Mouse (Mus musculus) duodenum, adult 2 months (tissue): ENCODE data around the gene Gadd45b. TPM values are rescaled to one million over a fixed set of nuclear protein-coding genes. Genes with fewer than 3 reads are reported as not detected.

Experiments used
- polyA plus RNA-seq: library from polyadenylated mRNA; depleted of rRNA; stranded (reverse); fragments of >200 nt; gene quantifications from 2 replicates; pipeline ENCODE4 v1.2.3, GENCODE M21; 2012; ENCODE audit warnings: low replicate concordance; rRNA removed

The Gadd45b gene
- polyA plus RNA-seq: 14.8 and 34.1 TPM in 2 replicates

DNA sequence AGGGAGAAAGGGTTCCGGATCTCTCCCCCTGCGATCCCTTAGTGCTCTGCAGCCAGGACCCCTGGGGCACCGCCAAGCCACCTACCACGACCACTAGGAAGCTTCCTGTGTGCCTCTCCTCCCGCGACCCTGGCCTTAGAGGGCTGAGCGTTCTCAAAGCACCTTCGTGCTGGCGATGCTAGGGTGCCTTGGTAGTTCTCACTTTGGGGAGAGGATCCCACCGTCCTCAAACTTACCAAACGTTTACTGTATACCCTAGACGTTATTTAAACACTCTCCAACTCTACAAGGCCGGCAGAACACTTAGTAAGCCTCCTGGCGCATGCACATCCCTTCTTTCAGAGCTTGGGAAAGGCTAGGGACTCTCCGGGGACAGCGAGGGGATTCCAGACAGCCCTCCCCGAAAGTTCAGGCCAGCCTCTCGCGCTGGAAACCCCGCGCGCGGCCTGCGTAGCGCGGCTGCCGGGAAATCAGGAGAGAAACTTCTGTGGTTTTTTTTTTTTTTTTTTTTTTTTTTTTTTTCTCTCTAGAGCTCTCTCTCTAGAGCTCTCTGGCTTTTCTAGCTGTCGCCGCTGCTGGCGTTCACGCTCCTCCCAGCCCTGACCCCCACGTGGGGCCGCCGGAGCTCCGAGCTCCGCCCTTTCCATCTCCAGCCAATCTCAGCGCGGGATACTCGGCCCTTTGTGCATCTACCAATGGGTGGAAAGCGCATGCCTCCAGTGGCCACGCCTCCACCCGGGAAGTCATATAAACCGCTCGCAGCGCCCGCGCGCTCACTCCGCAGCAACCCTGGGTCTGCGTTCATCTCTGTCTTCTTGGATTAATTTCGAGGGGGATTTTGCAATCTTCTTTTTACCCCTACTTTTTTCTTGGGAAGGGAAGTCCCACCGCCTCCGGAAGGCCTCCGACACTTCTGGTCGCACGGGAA is at the start of gene Gadd45b:
Gene Gadd45b (plus strand): TSS at position 775 of the 928 bp plus-strand sequence.

DNA sequence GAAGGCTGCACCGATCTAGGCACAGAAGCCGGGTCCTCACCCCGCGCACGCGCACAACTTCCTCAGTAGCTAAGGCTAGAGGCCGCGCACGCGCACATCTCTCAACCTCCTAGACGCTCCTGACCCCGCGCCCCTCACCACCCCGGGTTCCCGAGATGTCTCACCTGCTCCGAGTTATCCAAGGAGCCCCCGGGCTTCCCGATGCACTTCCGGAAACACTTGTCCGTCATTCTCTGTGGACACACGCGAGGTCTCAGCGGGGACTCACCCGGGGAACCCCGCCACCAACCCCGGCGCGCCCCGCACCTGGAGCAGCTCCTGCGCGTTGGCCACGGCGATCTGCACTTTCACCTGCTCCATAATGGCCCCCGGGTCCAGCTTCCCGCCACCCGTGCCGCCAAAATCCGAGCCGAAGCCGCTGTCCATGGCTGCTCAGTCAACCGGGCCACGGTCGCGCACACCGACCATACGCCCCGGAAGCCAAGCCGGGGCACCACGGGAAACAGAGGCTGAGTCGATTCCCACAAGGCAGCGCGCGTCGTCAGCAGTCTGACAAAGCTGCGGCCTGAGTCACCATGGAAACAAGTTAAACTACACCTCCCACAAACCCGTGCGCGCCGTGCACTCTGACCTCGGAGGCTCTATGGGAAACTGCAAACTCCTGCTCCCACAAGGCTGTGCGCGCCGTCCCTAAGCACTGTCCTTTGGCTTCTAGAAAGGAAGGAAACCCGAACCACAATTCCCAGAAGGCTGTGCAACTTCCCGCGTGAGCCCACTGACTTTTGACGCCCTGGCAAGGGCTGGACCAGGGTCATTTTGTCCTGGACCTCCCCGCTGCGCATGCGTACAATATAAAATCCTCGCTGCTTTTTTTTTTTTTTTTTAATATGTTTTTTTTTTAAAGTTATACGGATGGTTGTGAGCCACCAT is 29.3 kb upstream of the Gadd45b start, which contains the start of gene Timm13:
Gene Timm13 (minus strand): TSS at position 652 of the 930 bp plus-strand sequence.

DNA sequence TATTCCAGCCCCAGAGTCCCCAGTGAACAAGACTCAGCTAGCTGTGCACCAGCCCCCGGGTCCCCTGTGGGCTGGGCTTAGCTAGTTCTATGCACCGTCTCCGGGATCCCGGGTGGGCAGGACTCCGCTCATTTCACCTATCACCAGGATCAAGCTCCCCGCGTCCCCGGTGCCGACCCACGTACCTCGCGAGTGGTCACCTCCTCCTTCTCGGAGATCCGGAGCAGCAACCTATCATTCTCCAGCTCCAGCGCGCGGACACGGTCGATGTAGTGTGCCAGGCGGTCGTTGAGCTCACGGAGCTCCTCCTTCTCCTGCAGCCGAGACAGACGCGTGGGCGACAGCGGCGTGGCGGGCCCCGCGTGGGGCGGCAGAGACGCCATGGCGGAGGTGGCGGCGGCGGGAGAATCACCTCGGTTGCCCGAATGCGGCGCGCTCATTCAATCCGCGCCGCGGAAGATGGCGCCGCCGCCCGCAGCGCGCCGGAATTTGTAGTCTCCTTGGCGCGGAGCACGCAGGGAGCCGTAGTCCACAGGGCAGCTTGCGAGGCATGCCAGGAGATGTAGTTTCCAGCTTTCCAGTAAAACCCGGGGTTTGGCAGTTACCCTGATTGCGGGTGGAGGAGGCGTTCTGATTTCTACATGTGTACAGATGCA is 12.0 kb upstream of the Gadd45b start, which contains the start of gene Lmnb2:
Gene Lmnb2 (minus strand): TSS at position 467 of the 656 bp plus-strand sequence.

Other genes with a start within 250 kb of the Gadd45b start
- 28.1 and 37.8 TPM in 2 replicates for gene Mob3a, start 228.1 kb upstream of the Gadd45b start, polyA plus RNA-seq
- 20.8 and 44.8 TPM in 2 replicates for gene Izumo4, start 227.9 kb upstream of the Gadd45b start, polyA plus RNA-seq
- gene Ap3d1, start 187.8 kb upstream of the Gadd45b start, polyA plus RNA-seq: 80.7 and 89.3 TPM in 2 replicates
- gene Dot1l, start 174.9 kb upstream of the Gadd45b start, polyA plus RNA-seq: 53.5 and 58.4 TPM in 2 replicates
- gene Sf3a2, start 131.9 kb upstream of the Gadd45b start, polyA plus RNA-seq: 50.6 and 68.2 TPM in 2 replicates
- 44.6 and 62.2 TPM in 2 replicates for gene Plekhj1, start 131.4 kb upstream of the Gadd45b start, polyA plus RNA-seq
- gene Amh, start 124.8 kb upstream of the Gadd45b start, polyA plus RNA-seq: 0.54 and 2.5 TPM in 2 replicates
- not detected in 2 replicates for gene Jsrp1, start 116.6 kb upstream of the Gadd45b start, polyA plus RNA-seq
- gene Oaz1, start 103.4 kb upstream of the Gadd45b start, polyA plus RNA-seq: 955 and 1,664 TPM in 2 replicates
- 0.02 and 0.07 TPM in 2 replicates for gene Lingo3, start 86.0 kb upstream of the Gadd45b start, polyA plus RNA-seq
- 89.4 and 104 TPM in 2 replicates for gene Lsm7, start 74.9 kb upstream of the Gadd45b start, polyA plus RNA-seq
- gene Sppl2b, start 74.8 kb upstream of the Gadd45b start, polyA plus RNA-seq: 80.9 and 86.1 TPM in 2 replicates
- gene Tmprss9, start 58.2 kb upstream of the Gadd45b start, polyA plus RNA-seq: 0.78 and 3.7 TPM in 2 replicates
- gene Timm13, start 29.1 kb upstream of the Gadd45b start, polyA plus RNA-seq: 217 and 283 TPM in 2 replicates
- 30.0 and 34.9 TPM in 2 replicates for gene Lmnb2, start 11.8 kb upstream of the Gadd45b start, polyA plus RNA-seq
- gene Gng7, start 84.9 kb downstream of the Gadd45b start, polyA plus RNA-seq: 0.56 and 1.3 TPM in 2 replicates
- gene Diras1, start 95.6 kb downstream of the Gadd45b start, polyA plus RNA-seq: 0.29 and 0.68 TPM in 2 replicates
- 26.2 and 32.8 TPM in 2 replicates for gene Slc39a3, start 107.4 kb downstream of the Gadd45b start, polyA plus RNA-seq
- gene Sgta, start 130.1 kb downstream of the Gadd45b start, polyA plus RNA-seq: 180 and 258 TPM in 2 replicates
- 29.1 and 33.7 TPM in 2 replicates for gene Thop1, start 140.0 kb downstream of the Gadd45b start, polyA plus RNA-seq
- gene Creb3l3, start 168.8 kb downstream of the Gadd45b start, polyA plus RNA-seq: 262 and 513 TPM in 2 replicates
- 600 and 1,069 TPM in 2 replicates for gene Map2k2, start 175.8 kb downstream of the Gadd45b start, polyA plus RNA-seq
- gene Zbtb7a, start 205.1 kb downstream of the Gadd45b start, polyA plus RNA-seq: 88.4 and 143 TPM in 2 replicates
- gene Pias4, start 237.8 kb downstream of the Gadd45b start, polyA plus RNA-seq: 37.3 and 44.2 TPM in 2 replicates
- 846 and 1,140 TPM in 2 replicates for gene Eef2, start 246.6 kb downstream of the Gadd45b start, polyA plus RNA-seq